Mouse (Mus musculus) midbrain, postnatal 0 days (tissue): ENCODE results near the gene Ccdc174. TPM values are rescaled to one million over a fixed set of nuclear protein-coding genes. Genes with fewer than 3 reads are reported as not detected.

ENCODE experiments used
- ATAC-seq: fragments of 200-750 bp; cut with Nextera tagmentation; 2 replicates; pipeline ENCODE4 v1.8.0; 2017; ENCODE audit warnings: moderate number of reproducible peaks, mild to moderate bottlenecking, moderate TSS enrichment, moderate library complexity; ENCODE audit not compliant: low FRiP score
- DNase-seq: peaks from one replicate; pipeline ENCODE4 v3.0.0-alpha.2; 2015; ENCODE audit warnings: low spot score
- H3K27ac ChIP-seq: fragments of 300-500 bp; sonication (generic); 2 replicates; pipeline ENCODE4 v1.5.1; 2014; ENCODE audit warnings: low read depth, mild to moderate bottlenecking, low read length, mixed read lengths
- H3K27me3 ChIP-seq: fragments of 300-500 bp; sonication (generic); 2 replicates; pipeline ENCODE4 v1.6.1; 2014; ENCODE audit warnings: low read length, control low read depth, mixed read lengths; ENCODE audit not compliant: insufficient read depth
- H3K36me3 ChIP-seq: fragments of 300-500 bp; sonication (generic); 2 replicates; pipeline ENCODE4 v1.6.1; 2014; ENCODE audit warnings: low read length, control low read depth, mixed read lengths; ENCODE audit not compliant: insufficient read depth
- H3K4me1 ChIP-seq: fragments of 300-500 bp; sonication (generic); 2 replicates; pipeline ENCODE4 v1.6.1; 2014; ENCODE audit warnings: mild to moderate bottlenecking, control low read depth, antibody characterized with exemption, low read length, mixed read lengths; ENCODE audit not compliant: insufficient read depth
- H3K4me2 ChIP-seq: fragments of 300-500 bp; sonication (generic); 2 replicates; pipeline ENCODE4 v1.6.1; 2014; ENCODE audit warnings: low read depth, mild to moderate bottlenecking, low read length, mixed read lengths; ENCODE audit not compliant: poor library complexity, severe bottlenecking
- H3K4me3 ChIP-seq: fragments of 300-500 bp; sonication (generic); 2 replicates; pipeline ENCODE4 v1.5.1; 2014; ENCODE audit warnings: low read depth, mild to moderate bottlenecking, low read length, moderate library complexity
- H3K9ac ChIP-seq: fragments of 300-500 bp; sonication (generic); replicated peaks from 2 replicates; pipeline ENCODE4 v1.6.1; 2014; ENCODE audit warnings: mild to moderate bottlenecking, low read length, moderate library complexity, mixed read lengths; ENCODE audit not compliant: poor library complexity, severe bottlenecking
- H3K9me3 ChIP-seq: fragments of 300-500 bp; sonication (generic); 2 replicates; pipeline ENCODE4 v1.6.1; 2016; ENCODE audit warnings: low read length, control low read depth
- CTCF ChIP-seq: IDR thresholded peaks from 2 replicates; pipeline ENCODE4 v1.5.1; 2016; ENCODE audit warnings: antibody characterized with exemption, mild to moderate bottlenecking
- WGBS: fragments of 180-500 bp; shearing (Covaris S2); extraction: QIAGEN DNeasy Blood & Tissue Kit; methylation state at CpG from one replicate; pipeline ENCODE4 v1.1.7; 2014; 5-methylcytosine and 5-hydroxymethylcytosine counted together
- polyA plus RNA-seq: library from polyadenylated mRNA; unstranded; fragments of >200 nt; fragmentation: Nextera tagmentation; extraction: Ambion mirVana; gene quantifications from 2 replicates; pipeline ENCODE4 v1.2.1, GENCODE M21; 2015
- total RNA-seq: library from RNA; depleted of rRNA; stranded (reverse); fragments of >200 nt; gene quantifications from 2 replicates; pipeline ENCODE4 v1.2.3, GENCODE M21; 2014

The Ccdc174 gene
- total and polyA plus RNA-seq, 2 experiments from 2014 or later, result 12.5 to 43.9 TPM

GRCm38 (mm10) chr6:91852550-91852949, 25.3 kb upstream of the Ccdc174 start:
- DNase-seq, result peak; percentile 69
- Histone ChIP-seq H3K27ac (no peak overlapping the region), H3K9me3 (no peaks in the 10 kb centered on the region), H3K4me2 (no peak overlapping the region), H3K36me3 (no peaks in the 10 kb centered on the region), H3K4me1 (no peaks in the 10 kb centered on the region), H3K4me3 (no peak overlapping the region), H3K9ac (no peak overlapping the region), H3K27me3 (no peaks in the 10 kb centered on the region)
- TF ChIP-seq CTCF, result peak; percentile 83
- ATAC-seq, result no peak; the same call in 1 of the 2 replicates
- 11% methylated on average over 2 of the region's 2 CpGs for WGBS

- Histone ChIP-seq H3K27me3 (no peaks in the 10 kb centered on the region), H3K27ac (no peak overlapping the region), H3K36me3 (no peaks in the 10 kb centered on the region), H3K9ac (no peak overlapping the region), H3K4me1 (no peaks in the 10 kb centered on the region), H3K4me2 (no peak overlapping the region), H3K4me3 (no peak overlapping the region), H3K9me3 (no peaks in the 10 kb centered on the region)
- no peak for TF ChIP-seq CTCF
- DNase-seq (no peak), ATAC-seq (no peak)
- 80% methylated on average over 5 of the region's 5 CpGs for WGBS
Observed at GRCm38 (mm10) chr6:91858339-91858738, 19.5 kb upstream of the Ccdc174 start.

- ATAC-seq, result no peak
- no peak overlapping the region for H3K27ac ChIP-seq
- peak; percentile 56 for DNase-seq
Observed at GRCm38 (mm10) chr6:91862848-91863247, 15.0 kb upstream of the Ccdc174 start.

GRCm38 (mm10) chr6:91864595-91864994, 13.3 kb upstream of the Ccdc174 start:
- no peaks in the 10 kb centered on the region for H3K4me1 ChIP-seq
- H3K4me2 ChIP-seq, result no peak overlapping the region
- 0 out of 2 replicates have a peak, but pooled peaks cover 3% of the 10 kb centered on the region for H3K27me3 ChIP-seq
- ATAC-seq (no peak), DNase-seq (no peak)
- no peak overlapping the region for H3K27ac ChIP-seq
- H3K36me3 ChIP-seq, result no peaks in the 10 kb centered on the region
- H3K9me3 ChIP-seq, result no peaks in the 10 kb centered on the region
- 79% methylated on average over 5 of the region's 5 CpGs for WGBS
- no peak for TF ChIP-seq CTCF
- H3K4me3 ChIP-seq, result no peak overlapping the region
- H3K9ac ChIP-seq, result no peak overlapping the region

More at GRCm38 (mm10) chr6:91862848-91863247, 15.0 kb upstream of the Ccdc174 start:
- no peak overlapping the region for H3K4me3 ChIP-seq
- no peaks in the 10 kb centered on the region for H3K36me3 ChIP-seq
- no peak overlapping the region for H3K9ac ChIP-seq
- no peaks in the 10 kb centered on the region for H3K9me3 ChIP-seq
- no peak for TF ChIP-seq CTCF
- H3K27me3 ChIP-seq, result 0 out of 2 replicates have a peak, but pooled peaks cover 3% of the 10 kb centered on the region
- H3K4me1 ChIP-seq, result no peaks in the 10 kb centered on the region
- no peak overlapping the region for H3K4me2 ChIP-seq

- no peak overlapping the region for H3K9ac ChIP-seq
- H3K4me1 ChIP-seq, result no peaks in the 10 kb centered on the region
- no peaks in the 10 kb centered on the region for H3K9me3 ChIP-seq
- no peak for DNase-seq
- ATAC-seq, result no peak
- H3K4me2 ChIP-seq, result no peak overlapping the region
- 0 out of 2 replicates have a peak, but pooled peaks cover 3% of the 10 kb centered on the region for H3K27me3 ChIP-seq
- H3K27ac ChIP-seq, result no peak overlapping the region
- H3K36me3 ChIP-seq, result no peaks in the 10 kb centered on the region
- 91% methylated on average over 11 of the region's 11 CpGs for WGBS
- TF ChIP-seq CTCF, result no peak
- H3K4me3 ChIP-seq, result no peak overlapping the region
Observed at GRCm38 (mm10) chr6:91865601-91866000, 12.3 kb upstream of the Ccdc174 start.

GRCm38 (mm10) chr6:91868091-91868490, 9.8 kb upstream of the Ccdc174 start:
- no peak overlapping the region for H3K9ac ChIP-seq
- H3K27me3 ChIP-seq, result 0 out of 2 replicates have a peak, but pooled peaks cover 3% of the 10 kb centered on the region
- no peak for DNase-seq
- no peak overlapping the region for H3K27ac ChIP-seq
- TF ChIP-seq CTCF, result no peak
- H3K4me1 ChIP-seq, result no peaks in the 10 kb centered on the region
- H3K36me3 ChIP-seq, result no peaks in the 10 kb centered on the region
- H3K4me3 ChIP-seq, result no peak overlapping the region
- H3K4me2 ChIP-seq, result no peak overlapping the region
- H3K9me3 ChIP-seq, result no peaks in the 10 kb centered on the region
- 91% methylated on average over 5 of the region's 5 CpGs for WGBS
- ATAC-seq, result no peak
